Mouse (Mus musculus): ENCODE results near the gene Mospd3.

DNA sequence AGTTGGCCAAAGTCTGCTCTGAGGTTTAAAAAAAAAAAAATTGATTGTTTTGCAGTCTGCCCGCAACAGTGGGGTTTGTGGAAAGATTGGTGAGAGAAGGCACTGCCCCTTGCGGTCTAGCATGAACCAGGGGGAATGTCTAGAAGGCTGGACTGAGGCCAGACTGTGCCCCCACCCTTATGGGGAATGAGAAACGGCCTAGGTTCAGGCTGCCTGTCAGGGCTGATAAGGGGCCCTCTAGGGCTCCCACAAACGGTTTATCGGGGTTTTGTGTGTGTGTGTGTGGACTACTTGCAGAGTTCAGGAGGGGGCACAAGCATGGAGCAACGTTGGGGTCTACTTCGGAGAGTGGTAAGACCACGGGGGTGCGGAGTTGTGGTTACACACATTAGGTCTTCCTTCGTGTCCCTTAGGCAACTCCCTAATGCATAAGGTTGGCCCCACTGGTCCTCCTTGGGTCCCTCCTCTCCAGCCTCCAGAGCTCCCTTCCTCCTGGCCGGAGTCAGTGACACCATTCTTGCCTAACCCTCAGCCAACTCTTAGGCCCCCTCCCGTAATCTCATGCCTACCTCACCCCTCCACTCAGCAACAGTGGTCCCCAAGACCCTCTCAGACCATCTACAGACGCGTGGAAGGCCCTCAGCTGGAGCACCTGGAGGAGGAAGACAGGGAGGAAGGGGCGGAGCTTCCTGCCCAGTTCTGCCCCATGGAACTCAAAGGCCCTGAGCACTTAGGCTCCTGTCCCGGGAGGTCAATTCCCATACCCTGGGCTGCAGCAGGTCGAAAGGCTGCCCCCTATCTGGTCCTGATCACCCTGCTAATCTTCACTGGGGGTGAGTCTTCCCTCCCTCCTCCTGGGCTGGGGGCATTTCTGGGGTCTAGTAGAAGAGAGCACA lies 29.9 kb downstream of the Mospd3 start:
- TF ChIP-seq CTCF (IDR thresholded peaks at IDR 0.05; ENCODE audit: extremely low read depth, insufficient read depth, insufficient read length, insufficient replicate concordance): no peak
- TF ChIP-seq POLR2A (IDR thresholded peaks at IDR 0.05; ENCODE audit: low read depth, low read length): no peak

All from spleen, adult 2 months (tissue).